13 mouse cellular contexts compared by ENCODE assay signal in the genomic region with DNA sequence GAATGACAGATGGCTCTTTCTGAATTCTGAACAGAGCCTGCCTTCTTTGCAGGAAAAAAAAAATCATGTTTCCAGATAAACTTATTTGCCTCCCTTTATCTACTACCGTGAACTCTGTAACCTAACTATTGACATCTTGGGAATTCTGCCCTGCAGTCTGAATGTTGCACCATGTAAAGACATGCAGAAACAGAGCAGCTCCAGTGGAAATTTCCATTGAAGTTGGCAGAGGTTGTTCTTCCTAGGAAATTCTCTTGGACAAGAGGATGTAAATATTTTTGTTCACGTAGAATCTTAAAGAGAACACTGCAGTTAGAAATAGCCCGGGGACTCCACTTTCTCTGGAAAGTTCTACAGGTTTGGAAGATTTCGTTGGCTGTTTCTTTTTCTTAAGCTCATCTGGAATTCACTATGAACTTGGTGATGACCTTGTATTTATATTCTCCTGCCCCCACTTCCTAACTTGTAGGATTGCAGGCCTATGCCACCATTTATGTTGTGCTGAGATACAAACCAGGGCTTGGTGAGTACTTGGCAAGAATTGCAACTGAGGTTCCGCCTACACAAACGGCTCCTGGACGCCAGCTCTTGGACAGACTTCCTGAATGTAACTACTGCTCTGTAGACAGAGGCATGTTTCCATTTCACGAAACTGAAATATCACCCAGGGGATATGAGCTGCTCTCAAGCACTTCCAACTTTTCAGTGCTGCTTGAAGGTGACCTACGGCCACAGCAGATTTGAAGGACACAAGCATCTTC.
DNase-seq lines count a peak whose midpoint lies in the region; ATAC-seq and TF ChIP-seq lines count a peak whose summit lies in the region.
"Had no signal": no experiment of that assay in that cellular context is flagged by ENCODE, and none has a peak within 500 bp of the region (broad histone marks: within the 10 kb centered on the region; RNA-seq: fewer than 3 reads in every experiment).

No protein-coding gene starts in this region.

- no peaks in the 10 kb centered on the region for H3K9me3 ChIP-seq in heart, embryonic 14.5 days (ENCODE audit: control insufficient read depth, low read length)
- H3K9me3 ChIP-seq: embryonic facial prominence, embryonic 15.5 days; midbrain, embryonic 15.5 days; neural tube, embryonic 12.5 days had no signal

- 48% methylated on average over 9 of the region's 9 CpGs for WGBS in heart, embryonic 14.5 days

- DNase-seq in heart, adult 8-10 months (ENCODE audit: low spot score), result no peak
- peak; percentile 32 to 57 for DNase-seq in left cerebral cortex, adult 18-20 months (ENCODE audit: low spot score in 2 of 2)
- DNase-seq in left cerebral cortex, adult 2 months (ENCODE audit: extremely low spot score in 1 of 2, low spot score in 2 of 2), result no peak
- peak; percentile 30 for DNase-seq in fat pad, adult 2 months (ENCODE audit: extremely low read depth, low read depth, low spot score)
- peak; percentile 9 to 25 for DNase-seq in lung, postnatal 4 days
- no peak for DNase-seq in retina, postnatal 1 day
- DNase-seq: adrenal gland, postnatal 36 days; forebrain, postnatal 0 days; liver, postnatal 0 days had no signal

- H3K4me3 ChIP-seq in heart, embryonic 14.5 days (ENCODE audit: control insufficient read depth in 1 of 2, insufficient read depth in 1 of 2, low read depth in 1 of 2, low read length in 2 of 2), result no peak overlapping the region
- H3K4me3 ChIP-seq in left cerebral cortex, adult 2 months, result no peak overlapping the region
- H3K4me3 ChIP-seq: embryonic facial prominence, embryonic 15.5 days; midbrain, embryonic 15.5 days; neural tube, embryonic 12.5 days had no signal

- ATAC-seq in heart, embryonic 14.5 days (ENCODE audit: insufficient number of reproducible peaks, insufficient read depth, low FRiP score, low read depth), result peak; percentile 65
- ATAC-seq: liver, postnatal 0 days; midbrain, embryonic 15.5 days had no signal

- no peak for TF ChIP-seq CTCF in left cerebral cortex, adult 2 months (IDR thresholded peaks at IDR 0.05)

- no peak overlapping the region for H3K4me2 ChIP-seq in heart, embryonic 14.5 days (ENCODE audit: low read length)
- H3K4me2 ChIP-seq: embryonic facial prominence, embryonic 15.5 days; midbrain, embryonic 15.5 days; neural tube, embryonic 12.5 days had no signal

- peak overlapping the region; percentile 47 to 65 for H3K27ac ChIP-seq in heart, embryonic 14.5 days (replicated peaks in 1 of 2; ENCODE audit: control insufficient read depth in 1 of 2, insufficient read depth in 1 of 2, low read depth in 2 of 2, low read length in 2 of 2)
- H3K27ac ChIP-seq in left cerebral cortex, adult 2 months, result no peak overlapping the region
- H3K27ac ChIP-seq: embryonic facial prominence, embryonic 15.5 days; midbrain, embryonic 15.5 days; neural tube, embryonic 12.5 days had no signal

- peaks cover 10 to 11% of the 10 kb centered on the region in 2 experiments for H3K4me1 ChIP-seq in heart, embryonic 14.5 days (ENCODE audit: control insufficient read depth in 2 of 2, insufficient read depth in 2 of 2, low read length in 2 of 2)
- H3K4me1 ChIP-seq: midbrain, embryonic 15.5 days; neural tube, embryonic 12.5 days had no signal

- H3K27me3 ChIP-seq in heart, embryonic 14.5 days (ENCODE audit: control insufficient read depth, insufficient read depth, low read length), result no peaks in the 10 kb centered on the region
- H3K27me3 ChIP-seq: embryonic facial prominence, embryonic 15.5 days; midbrain, embryonic 15.5 days; neural tube, embryonic 12.5 days had no signal

- H3K36me3 ChIP-seq in heart, embryonic 14.5 days (ENCODE audit: control insufficient read depth, insufficient read depth, low read length), result no peaks in the 10 kb centered on the region
- H3K36me3 ChIP-seq: embryonic facial prominence, embryonic 15.5 days; midbrain, embryonic 15.5 days; neural tube, embryonic 12.5 days had no signal

- intact Hi-C loops in left cerebral cortex, adult 2 months (cut with DNase I), result no loop called here

- H3K9ac ChIP-seq in heart, embryonic 14.5 days (ENCODE audit: low read length), result no peak overlapping the region
- H3K9ac ChIP-seq: embryonic facial prominence, embryonic 15.5 days; forebrain, postnatal 0 days; liver, postnatal 0 days; midbrain, embryonic 15.5 days; neural tube, embryonic 12.5 days had no signal

Comparison
In these comparisons a context has a peak if more than half of its experiments do, and no peak if none do; other contexts are left out.
1. DNase-seq: peak in left cerebral cortex, adult 18-20 months (2 of 2), fat pad, adult 2 months (single experiment) and lung, postnatal 4 days (2 of 2); none in heart, adult 8-10 months (single experiment), left cerebral cortex, adult 2 months (0 of 2) and retina, postnatal 1 day (single experiment).